Mouse (Mus musculus) neutrophil, adult 5-6 weeks (primary cell): ENCODE measurements around the gene Catsperb. TPM values are rescaled to one million over a fixed set of nuclear protein-coding genes. Genes with fewer than 3 reads are reported as not detected.
"Not testable (repeated sequence)": the region's sequence is repeated elsewhere in the genome, so short reads cannot be mapped to it uniquely, and the experiment has no call there.

ENCODE experiments used
- ATAC-seq: fragments of 151-379, 151-347 bp; 2 replicates; pipeline ENCODE4 v1.8.0; 2017; ENCODE audit warnings: mild to moderate bottlenecking, moderate TSS enrichment; ENCODE audit not compliant: insufficient number of reproducible peaks, poor library complexity, low FRiP score, severe bottlenecking; ENCODE audit errors: extremely low read depth
- total RNA-seq: library from RNA; stranded (forward); fragments of 200-1000 nt; gene quantifications from 2 replicates; pipeline ENCODE4 v1.2.3, GENCODE M21; 2017

Catsperb gene
- total RNA-seq, result not detected in 2 replicates

DNA sequence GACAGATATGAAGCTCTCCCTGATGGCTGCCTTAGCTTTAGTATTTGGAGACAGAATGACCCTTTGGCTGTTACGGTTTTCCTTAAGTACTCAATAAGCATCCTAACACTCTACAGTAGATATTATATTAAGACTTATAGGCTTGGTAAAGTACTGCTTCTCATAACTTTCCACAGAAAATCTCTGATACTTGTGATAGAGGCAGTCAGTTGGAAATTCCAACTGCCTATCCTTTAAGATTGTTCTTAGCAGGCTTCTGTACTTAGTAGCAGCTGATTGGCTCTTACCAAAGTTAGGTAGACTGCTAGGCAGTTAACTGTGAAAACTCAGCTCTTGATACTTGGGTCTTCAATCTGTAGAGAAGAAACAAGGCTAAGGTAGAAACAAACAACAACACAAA, at the start of gene Catsperb:
Gene Catsperb (plus strand): TSS at position 301 of the 400 bp plus-strand sequence.
- not testable (repeated sequence) for ATAC-seq

DNA sequence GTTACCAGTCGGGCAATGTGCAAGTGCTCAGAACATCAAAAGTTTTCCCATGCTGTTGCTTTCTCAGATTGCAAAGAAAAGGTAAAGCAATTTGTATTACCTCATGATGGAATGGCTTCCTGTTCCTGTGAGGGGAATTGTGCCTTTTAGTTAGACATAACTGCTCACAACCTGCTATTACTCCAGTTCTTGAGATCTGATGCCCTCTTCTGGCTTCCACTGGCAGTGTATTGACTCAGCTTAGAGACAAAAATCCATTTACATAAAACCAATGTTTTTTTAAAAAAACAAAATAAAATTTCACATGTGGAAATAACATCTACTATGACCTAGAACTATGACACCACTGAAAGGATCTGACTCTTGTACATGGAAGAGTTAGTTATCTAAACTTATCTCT, 43.0 kb upstream of the Catsperb start:
- ATAC-seq, result not testable (repeated sequence)

DNA sequence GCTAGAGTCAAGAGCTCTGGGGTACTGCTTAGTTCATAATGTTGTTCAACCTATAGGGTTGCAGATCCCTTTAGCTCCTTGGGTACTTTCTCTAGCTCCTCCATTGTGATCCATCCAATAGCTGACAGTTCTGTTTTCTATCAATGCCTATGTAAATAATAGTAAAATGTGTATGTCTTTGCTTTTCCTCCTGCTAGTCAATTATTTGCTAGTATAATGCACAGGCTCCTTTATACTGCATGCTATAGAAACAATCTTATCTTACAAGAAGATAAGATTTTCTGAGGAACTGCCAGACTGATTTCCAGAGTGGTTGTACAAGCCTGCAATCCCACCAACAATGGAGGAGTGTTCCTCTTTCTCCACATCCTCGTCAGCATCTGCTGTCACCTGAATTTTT, 23.0 kb upstream of the Catsperb start:
- not testable (repeated sequence) for ATAC-seq

DNA sequence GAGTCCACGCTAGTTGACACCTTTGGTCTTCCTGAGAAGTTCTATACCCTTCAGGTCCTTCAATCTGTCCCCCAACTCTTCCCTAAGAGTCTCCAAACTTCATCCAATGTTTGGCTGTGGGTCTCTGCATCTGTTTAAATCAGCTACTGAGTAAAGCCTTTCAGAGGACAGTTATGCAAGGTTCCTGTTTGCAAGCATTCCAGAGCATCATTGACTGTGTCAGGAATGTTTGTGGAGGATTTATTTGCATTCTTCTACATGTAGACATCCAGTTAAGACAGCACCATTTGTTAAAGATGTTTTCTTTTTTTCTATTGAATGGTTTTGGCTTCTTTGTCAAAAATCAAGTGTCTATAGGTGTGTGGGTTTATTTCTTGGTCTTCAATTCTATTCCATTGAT, 21.7 kb downstream of the Catsperb start:
- ATAC-seq, result no peak

DNA sequence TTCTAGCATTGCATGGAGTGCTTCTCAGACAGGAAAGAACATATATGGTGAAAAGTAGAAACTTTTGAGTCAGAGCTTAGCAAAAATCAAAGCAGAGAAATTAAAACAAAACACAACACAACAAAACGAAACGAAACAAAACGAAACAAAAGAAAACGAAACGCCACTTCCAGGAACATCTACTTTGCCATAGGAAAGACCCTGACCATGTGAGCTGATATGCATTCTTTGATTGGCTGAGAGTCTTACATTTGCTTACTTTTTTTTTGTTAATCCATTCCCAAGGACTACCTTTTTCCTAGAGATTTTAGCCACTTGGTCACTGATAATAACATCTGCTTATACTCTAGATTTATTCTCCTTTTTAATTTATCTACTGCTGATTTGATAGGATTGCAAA, 57.6 kb downstream of the Catsperb start:
- ATAC-seq, result no peak

DNA sequence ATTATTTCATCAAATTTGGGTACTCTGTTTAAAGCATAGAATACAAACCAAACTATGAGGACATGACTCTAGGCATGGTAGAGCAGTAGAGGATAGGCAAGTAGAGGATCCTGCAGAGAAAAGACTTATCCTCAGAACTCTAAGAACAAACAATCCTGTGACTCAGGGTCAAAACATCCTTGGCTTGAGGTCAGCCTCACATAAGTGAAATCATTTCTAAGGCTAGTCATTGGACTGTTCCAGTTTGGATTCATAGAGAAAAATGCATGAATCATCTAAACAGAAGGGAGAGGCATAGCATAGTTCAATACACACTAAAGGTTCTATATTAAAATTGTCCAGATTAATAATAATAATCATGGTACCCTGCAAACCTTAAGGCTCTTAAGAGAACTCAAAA, 79.1 kb downstream of the Catsperb start:
- no peak for ATAC-seq

DNA sequence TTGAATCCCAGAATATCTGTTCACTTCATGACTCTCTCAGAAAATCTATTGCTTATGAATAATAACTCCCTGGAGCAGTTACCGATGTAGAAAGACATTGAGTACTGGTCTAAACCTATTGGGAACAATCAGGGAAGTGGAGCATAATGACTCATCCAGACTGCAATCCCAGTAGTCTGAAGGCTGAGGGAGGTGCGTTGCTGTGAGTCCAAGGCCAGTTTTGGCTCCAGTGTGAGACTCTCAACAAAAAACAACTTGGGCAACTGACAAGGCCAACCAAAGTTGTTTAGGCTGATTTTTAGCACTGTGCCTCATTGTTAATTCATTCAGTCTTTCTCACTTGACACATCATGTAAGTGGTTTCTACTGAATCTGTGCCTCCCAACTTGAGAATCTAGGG, 106.9 kb downstream of the Catsperb start:
- ATAC-seq, result not testable (repeated sequence)

DNA sequence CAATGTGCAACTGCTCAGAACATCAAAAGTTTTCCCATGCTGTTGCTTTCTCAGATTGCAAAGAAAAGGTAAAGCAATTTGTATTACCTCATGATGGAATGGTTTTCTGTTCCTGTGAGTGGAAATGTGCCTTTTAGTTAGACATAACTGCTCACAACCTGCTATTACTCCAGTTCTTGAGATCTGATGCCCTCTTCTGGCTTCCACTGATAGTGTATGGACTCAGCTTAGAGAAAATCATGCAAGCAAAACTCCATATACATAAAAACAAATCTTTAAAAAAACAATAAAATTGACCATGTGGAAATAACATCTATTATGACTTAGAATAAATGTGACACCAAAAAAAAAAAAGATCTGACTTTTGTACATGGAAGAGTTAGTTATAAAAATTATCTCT, 202.2 kb downstream of the Catsperb start:
- ATAC-seq, result not testable (repeated sequence)

DNA sequence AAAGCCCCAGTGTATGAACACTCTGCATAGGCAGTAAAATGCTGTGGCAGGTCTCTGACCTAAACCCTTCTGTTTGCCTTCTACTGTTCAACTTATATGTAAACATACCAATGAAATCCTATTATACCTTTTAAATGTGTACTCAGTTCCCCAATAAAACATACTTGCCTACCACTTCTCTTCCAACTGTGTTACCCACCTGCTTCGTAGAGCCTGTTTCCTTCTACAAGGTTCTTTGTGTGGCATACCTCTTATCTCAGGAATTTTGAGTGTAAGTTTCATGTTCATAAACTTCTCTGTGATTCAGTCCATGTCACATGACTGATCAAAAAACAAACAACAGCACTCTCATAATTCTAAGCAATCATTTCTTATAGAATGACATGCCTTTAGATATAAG, 228.7 kb downstream of the Catsperb start:
- ATAC-seq, result no peak

DNA sequence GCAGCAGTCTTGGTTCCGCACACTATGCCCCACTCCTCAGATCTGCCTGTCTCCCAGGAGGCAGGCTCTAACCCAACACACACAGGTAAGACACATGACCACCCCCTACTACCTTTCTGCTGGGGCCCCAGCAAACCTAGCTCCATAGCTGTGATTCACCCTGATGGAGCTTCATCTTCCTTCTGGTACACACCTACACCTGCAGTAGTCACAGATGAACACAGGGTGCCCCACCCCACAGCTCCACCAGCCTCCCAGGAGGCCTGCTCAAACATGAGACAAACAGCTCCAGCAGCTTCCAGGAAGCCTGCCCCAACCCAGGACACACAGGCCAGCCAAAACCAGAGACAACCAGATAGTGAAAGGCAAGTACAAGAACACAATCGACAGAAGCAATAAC, 263.0 kb downstream of the Catsperb start:
- no peak for ATAC-seq
